Mouse (Mus musculus): ENCODE data around the gene Wnk2.

- TF ChIP-seq TAL1 (IDR thresholded peaks at IDR 0.05; ENCODE audit: low read length) (no peak), GATA1 (IDR thresholded peaks at IDR 0.05; ENCODE audit: low read length) (no peak)
Measured at GRCm38 (mm10) chr13:49114921-49115320, 32.9 kb downstream of the Wnk2 start.
